Mouse (Mus musculus): Measurements from ENCODE around the gene Brk1.

DNA sequence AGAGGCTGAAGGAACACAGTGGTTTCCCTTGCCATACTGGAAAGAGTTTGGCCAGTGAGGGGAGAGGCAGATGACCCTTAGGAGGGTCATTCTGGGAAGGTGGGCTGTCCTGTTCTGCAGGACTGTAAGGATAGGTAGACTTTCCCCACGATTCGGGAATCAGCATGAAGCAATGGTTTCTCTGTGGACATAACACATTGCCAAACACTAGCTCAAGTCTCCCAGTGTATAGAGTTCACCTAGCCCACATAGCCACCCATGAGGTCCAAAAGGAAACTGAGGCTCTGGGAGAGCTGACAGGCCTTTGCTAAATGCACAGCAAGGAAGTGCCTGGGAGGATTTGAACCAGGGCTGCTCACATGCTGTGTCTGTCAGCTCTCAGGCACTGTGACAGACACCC lies 39.4 kb downstream of the Brk1 start:
- TF ChIP-seq CTCF (IDR thresholded peaks at IDR 0.05 in 2 of 3, conservative IDR thresholded peaks at IDR 0.05 in 1 of 3; ENCODE audit: control insufficient read depth in 1 of 3, insufficient read depth in 1 of 3, low read depth in 2 of 3, low read length in 3 of 3, poor library complexity in 1 of 3, severe bottlenecking in 1 of 3) (no peak), POLR2A (IDR thresholded peaks at IDR 0.05; ENCODE audit: control insufficient read depth in 1 of 2, insufficient read depth in 1 of 2, low read depth in 1 of 2, low read length in 2 of 2, poor library complexity in 1 of 2) (no peak), E2F4 (IDR thresholded peaks at IDR 0.05; ENCODE audit: borderline replicate concordance, low read depth, low read length) (no peak), NRF1 (IDR thresholded peaks at IDR 0.05; ENCODE audit: insufficient read depth, low read depth, low read length, poor library complexity, severe bottlenecking) (no peak), KAT2A (conservative IDR thresholded peaks at IDR 0.05; ENCODE audit: low read depth, low read length) (no peak), MAZ (IDR thresholded peaks at IDR 0.05; ENCODE audit: low read depth, low read length) (no peak), MEF2A (IDR thresholded peaks at IDR 0.05; ENCODE audit: extremely low read depth, insufficient replicate concordance, low read depth, low read length, poor library complexity, severe bottlenecking) (no peak), RCOR1 (IDR thresholded peaks at IDR 0.05; ENCODE audit: low read depth, low read length) (no peak)
